Mouse (Mus musculus): ENCODE data around the gene Swap70.

Swap70 gene

GRCm38 (mm10) chr7:110302886-110303285, 81.4 kb downstream of the Swap70 start:
- in situ Hi-C loops (cut with MboI), result no loop called here

DNA sequence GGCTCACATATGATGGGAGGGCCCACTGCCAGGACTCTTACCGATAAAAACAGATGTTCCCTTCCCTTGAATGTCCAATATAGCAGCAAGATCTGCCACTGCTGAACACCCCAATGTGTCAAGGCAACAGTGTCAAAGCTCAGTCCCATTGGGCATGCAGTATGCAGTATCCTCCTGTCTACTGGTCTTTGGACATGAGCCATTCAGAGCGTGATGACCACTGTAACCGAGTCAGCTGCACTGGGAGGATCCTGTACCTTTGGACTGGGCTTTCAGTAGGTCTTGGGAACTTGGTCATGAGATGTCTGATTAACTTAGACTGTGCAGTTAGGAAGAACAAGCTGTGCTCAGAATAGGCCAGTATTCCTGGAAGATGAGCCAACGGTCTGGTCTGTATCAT, 84.0 kb downstream of the Swap70 start:
- in situ Hi-C loops (cut with MboI), result no loop called here

- in situ Hi-C loops (cut with MboI), result no loop called here
These were observed 84.8 kb downstream of the Swap70 start for GRCm38 (mm10) chr7:110306281-110306680.

DNA sequence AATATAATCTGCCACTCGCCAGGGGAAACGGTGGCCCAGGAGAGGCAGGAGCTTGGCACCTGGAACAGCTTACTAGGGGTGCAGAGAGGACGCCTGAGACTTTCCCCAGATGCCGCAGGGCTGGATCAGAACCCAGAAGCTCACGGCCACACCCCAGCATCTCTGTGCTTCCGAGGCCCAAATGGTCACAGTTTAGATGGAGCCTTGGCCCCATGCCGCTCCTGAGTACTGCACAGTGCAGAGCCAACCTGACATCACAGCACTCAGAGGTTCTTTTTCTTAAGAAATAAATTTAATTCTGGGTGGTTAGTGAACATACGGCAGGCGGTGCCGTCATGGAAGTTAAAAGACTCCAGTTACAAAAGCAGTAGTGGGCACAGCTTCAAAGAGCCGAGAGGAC, 86.2 kb downstream of the Swap70 start:
- in situ Hi-C loops (cut with MboI), result no loop called here

DNA sequence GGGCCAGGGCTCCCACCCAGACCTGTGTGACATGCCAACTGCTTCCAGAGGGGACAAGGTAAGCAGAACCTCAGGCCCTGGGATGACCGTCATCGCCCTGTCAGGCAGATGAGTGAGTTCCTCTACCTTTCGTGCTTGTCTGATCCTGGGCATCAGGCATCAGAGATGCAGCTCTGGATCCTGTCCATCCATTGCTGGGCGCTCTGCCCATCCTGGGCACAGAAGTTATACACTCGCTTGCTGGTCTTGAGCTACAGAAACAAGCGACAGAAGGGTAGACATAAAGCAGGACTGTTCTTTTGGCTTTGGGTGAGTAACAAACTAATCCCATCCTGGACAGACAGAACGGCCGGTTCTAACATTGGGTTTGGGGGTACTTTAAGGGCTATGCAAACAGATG, 87.7 kb downstream of the Swap70 start:
- in situ Hi-C loops (cut with MboI), result no loop called here

DNA sequence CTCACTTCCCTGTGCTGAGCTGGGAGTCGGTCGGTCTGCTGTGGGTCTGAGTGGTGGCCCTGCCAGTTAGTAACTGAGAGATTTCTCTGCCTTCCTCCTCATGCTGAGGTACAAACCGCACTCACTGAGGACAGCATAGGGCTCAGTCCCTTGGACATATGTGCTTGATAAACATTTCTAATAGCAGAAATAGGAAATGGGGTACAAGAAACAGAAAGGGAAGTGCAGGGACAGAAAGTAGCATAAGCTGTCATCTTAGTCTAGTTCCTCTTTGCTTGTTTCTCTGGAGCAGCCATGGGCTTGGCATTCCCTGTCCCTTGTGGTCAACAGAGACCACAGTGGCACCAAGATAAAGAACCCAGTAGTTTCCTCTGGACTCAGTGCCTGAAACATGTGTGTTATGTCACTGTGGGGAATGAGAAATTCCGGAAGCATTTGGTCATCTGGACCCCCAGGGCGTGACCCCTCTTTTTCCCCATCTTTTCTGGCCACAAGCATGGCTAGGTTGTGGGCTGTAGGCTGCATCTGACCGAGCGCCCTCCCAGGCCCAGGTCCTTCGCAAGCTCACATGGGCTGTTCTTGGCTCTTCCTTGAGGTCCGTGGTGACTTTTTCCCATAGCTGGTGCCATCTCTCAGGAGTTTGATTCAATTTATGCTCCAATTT, 92.0 kb downstream of the Swap70 start:
- in situ Hi-C loops (cut with MboI), result no loop called here

DNA sequence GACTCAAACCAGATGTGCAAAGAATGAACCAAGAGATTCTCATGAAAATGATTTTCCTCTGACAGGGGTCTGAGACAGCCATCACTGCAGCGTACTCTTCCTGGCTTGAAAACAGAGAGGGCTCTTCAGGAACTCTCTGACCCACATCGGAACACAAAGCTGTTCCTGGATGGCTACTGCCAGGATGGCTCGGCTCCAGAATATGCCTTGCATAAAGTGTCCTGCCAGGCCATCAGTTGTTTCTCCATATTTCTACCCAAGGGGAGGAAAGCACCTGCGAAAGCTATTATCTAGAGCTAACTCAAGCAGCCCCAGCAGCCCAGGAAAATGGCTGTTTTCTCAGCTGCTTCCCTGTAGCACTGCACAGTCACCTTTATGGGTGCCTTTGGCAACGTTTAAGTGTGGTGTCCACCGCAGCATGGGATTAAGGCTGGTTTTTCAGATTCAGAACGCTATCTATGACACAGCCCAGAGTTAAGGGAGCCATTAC, 92.9 kb downstream of the Swap70 start:
- in situ Hi-C loops (cut with MboI), result no loop called here

- in situ Hi-C loops (cut with MboI), result no loop called here
These were observed 93.8 kb downstream of the Swap70 start for GRCm38 (mm10) chr7:110315352-110315751.

DNA sequence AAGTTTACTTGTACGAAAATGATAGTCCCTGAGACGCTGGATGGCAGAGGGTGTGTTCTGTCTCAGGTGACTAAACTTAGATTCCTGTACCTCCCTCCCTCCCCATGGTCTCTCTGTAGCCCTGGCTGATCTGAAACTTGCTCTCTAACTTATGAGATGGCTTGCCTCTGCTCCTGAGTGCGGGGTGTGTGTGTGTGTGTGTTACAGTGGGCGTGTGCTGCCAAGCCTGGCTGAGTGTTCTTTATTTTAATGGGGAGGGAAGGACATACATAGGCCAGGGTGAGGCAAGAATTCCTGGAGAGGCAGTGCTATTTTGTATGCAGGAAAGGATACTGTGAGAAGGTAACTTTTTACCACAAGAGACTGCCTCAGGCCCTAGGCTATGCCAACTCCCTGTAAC, 95.9 kb downstream of the Swap70 start:
- in situ Hi-C loops (cut with MboI), result no loop called here

DNA sequence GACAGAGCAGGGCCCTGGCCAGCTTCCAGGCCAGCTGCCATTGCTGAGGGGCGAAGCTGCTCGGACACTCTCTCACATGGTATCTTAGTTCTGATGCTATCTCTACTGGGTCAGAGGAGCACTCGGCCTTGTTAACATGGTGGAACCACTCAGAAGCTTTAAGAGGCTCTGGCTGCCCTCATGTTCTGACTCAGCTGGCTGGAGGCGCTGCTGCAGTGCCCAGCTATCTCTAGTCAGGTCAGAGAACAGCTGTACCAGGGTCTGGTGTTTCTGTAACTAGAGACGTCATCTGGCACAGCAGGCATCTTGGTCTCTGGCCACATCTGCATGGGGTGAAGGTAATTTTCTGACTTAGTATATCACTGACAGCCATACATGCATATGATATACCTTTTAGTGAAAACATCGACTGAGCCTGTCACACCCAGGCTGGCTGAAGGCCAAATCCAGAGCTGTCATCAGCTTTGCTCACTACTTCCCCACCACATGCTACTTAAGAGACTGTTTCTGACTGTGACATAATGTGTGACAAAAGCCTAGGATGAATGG, 97.5 kb downstream of the Swap70 start:
- in situ Hi-C loops (cut with MboI), result no loop called here

DNA sequence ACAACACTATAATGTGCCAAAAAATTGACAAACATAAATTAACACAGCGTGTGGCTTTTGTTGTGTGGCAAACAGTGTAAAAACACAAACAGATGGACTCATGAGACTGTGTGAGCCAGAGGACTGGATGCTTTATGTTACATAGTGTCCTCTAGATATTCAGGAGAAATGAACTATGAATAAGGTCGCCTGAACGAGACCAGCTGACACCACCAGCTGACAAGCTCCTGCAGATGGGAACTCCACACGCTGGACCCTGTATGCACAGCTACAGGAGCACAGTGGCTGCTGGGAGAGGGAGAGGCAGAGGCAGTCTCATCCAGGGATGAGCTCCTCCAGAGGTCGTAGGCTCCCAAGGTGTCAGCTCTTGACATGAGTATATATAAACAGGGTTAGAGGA, 99.6 kb downstream of the Swap70 start:
- in situ Hi-C loops (cut with MboI), result no loop called here

DNA sequence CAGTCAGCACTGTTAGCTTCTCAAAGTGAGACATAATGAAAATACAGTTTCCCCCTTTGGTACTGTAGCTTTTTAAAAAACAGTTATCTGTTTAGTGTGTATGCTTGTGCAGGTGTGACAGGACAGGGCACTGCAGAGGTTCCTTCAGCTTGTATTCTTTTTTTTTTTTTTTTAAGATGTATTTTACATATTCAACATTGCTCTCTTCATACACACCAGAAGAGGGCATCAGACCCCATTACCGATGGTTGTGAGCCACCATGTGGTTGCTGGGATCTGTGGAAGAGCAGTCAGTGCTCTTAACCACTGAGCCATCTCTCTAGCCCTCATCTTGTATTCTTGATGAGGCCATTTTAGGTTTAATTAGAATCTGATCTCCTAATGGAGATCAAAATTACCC, 103.3 kb downstream of the Swap70 start:
- in situ Hi-C loops (cut with MboI), result no loop called here

- in situ Hi-C loops (cut with MboI), result no loop called here
These were observed 104.0 kb downstream of the Swap70 start for GRCm38 (mm10) chr7:110325381-110326110.
